8 mouse cellular contexts compared by ENCODE assay signal in genomic region chr12:111035182-111035824, GRCm38 (mm10). TPM values are rescaled to one million over a fixed set of nuclear protein-coding genes. Genes with fewer than 3 reads are reported as not detected.
DNase-seq lines count a peak whose midpoint lies in the region; ATAC-seq and TF ChIP-seq lines count a peak whose summit lies in the region.

No protein-coding gene starts in this region.

- no peak overlapping the region for H3K27ac ChIP-seq in gastrocnemius, adult 2 months

- peaks cover 77% of the 10 kb centered on the region for H3K4me1 ChIP-seq in G1E (ENCODE audit: insufficient read depth, low read depth, low read length)

- no peaks in the 10 kb centered on the region for H3K9me3 ChIP-seq in G1E (replicated peaks)

- no peak for TF ChIP-seq CTCF in G1E (IDR thresholded peaks at IDR 0.05; ENCODE audit: low read depth, low read length)
- no peak for TF ChIP-seq CTCF in gastrocnemius, adult 2 months (IDR thresholded peaks at IDR 0.05)

- ATAC-seq in G1E (ENCODE audit: extremely low read depth, insufficient number of reproducible peaks, low FRiP score, poor library complexity, severe bottlenecking), result peak; percentile 41
- ATAC-seq in megakaryocyte-erythroid progenitor cell, adult 5-6 weeks (replicated peaks; ENCODE audit: low FRiP score, low TSS enrichment, poor library complexity, severe bottlenecking), result 0 out of 2 replicates have a peak, but pooled peaks have one; percentile 19

- intact Hi-C loops in heart, postnatal 36 days (cut with DNase I), result no loop called here
- intact Hi-C loops in gastrocnemius, adult 2 months (cut with DNase I), result loop anchor here (5.0 kb wide), 1 partner anchor 43 kb away; no protein-coding TSS in a partner anchor

- peak overlapping the region; percentile 68 for H3K4me3 ChIP-seq in G1E (ENCODE audit: low read depth, low read length)
- no peak overlapping the region for H3K4me3 ChIP-seq in gastrocnemius, adult 2 months

- H3K36me3 ChIP-seq in G1E (replicated peaks), result peaks cover 41% of the 10 kb centered on the region

- DNase-seq in A20 (ENCODE audit: low read depth, low spot score) (peak; percentile 88), G1E (ENCODE audit: low spot score) (peak; percentile 75)
- DNase-seq in heart, postnatal 36 days, result peak; percentile 17 to 26
- no peak for DNase-seq in cerebellum, postnatal 14 days
- no peak for DNase-seq in ovary, postnatal 36 days (ENCODE audit: low spot score)
- no peak for DNase-seq in gastrocnemius, adult 2 months
- no peak for DNase-seq in cerebellum, adult 9-10 months

- H3K27me3 ChIP-seq in G1E (ENCODE audit: insufficient read depth, low read length), result no peaks in the 10 kb centered on the region

RNA-seq across cellular contexts. Expression of gene Rcor1, which starts 3.8 kb away (rescaled TPM):
- total RNA-seq in G1E (2014; fragmentation: Nextera tagmentation) (304 and 341 TPM in 2 replicates), G1E (2017) (104 and 125 TPM in 2 replicates)
- polyA plus RNA-seq in G1E (2012), result 84.4 and 93.1 TPM in 2 replicates
- 10 to 100 TPM; 15.0 to 16.0 TPM for total RNA-seq in heart, postnatal 36 days (2021)
- total RNA-seq in megakaryocyte-erythroid progenitor cell, adult 5-6 weeks (2014; fragmentation: Nextera tagmentation), result 56.7 and 73.4 TPM in 2 replicates
- 44.1 and 55.3 TPM in 2 replicates for total RNA-seq in megakaryocyte-erythroid progenitor cell, adult 5-6 weeks (2017)
- 1 to 10 TPM; 6.8 to 8.5 TPM for total RNA-seq in gastrocnemius, adult 2 months (2021)

RNA-seq across cellular contexts. Expression of gene Ankrd9, which starts 56.5 kb away (rescaled TPM):
- total RNA-seq in G1E (2014; fragmentation: Nextera tagmentation) (2.6 and 3.5 TPM in 2 replicates), G1E (2017) (7.5 and 16.0 TPM in 2 replicates)
- polyA plus RNA-seq in G1E (2012), result 16.5 and 19.3 TPM in 2 replicates
- 10 to 100 TPM; 67.9 to 85.3 TPM for total RNA-seq in heart, postnatal 36 days (2021)
- 3.6 and 5.7 TPM in 2 replicates for total RNA-seq in megakaryocyte-erythroid progenitor cell, adult 5-6 weeks (2014; fragmentation: Nextera tagmentation)
- 2.2 and 3.6 TPM in 2 replicates for total RNA-seq in megakaryocyte-erythroid progenitor cell, adult 5-6 weeks (2017)
- 100 to 1,000 TPM; 150 to 203 TPM for total RNA-seq in gastrocnemius, adult 2 months (2021)

Comparison
In these comparisons a context has a peak if more than half of its experiments do, and no peak if none do; other contexts are left out.
1. DNase-seq: peak in A20 (single experiment), G1E (single experiment) and heart, postnatal 36 days (2 of 2); none in cerebellum, postnatal 14 days (0 of 2), ovary, postnatal 36 days (single experiment), gastrocnemius, adult 2 months (single experiment) and cerebellum, adult 9-10 months (single experiment).
2. RNA of gene Ankrd9, which starts 56.5 kb away (total RNA-seq): 150 to 203 TPM in gastrocnemius, adult 2 months and 67.9 to 85.3 TPM in heart, postnatal 36 days; 2.6 to 16.0 TPM in G1E and 2.2 to 5.7 TPM in megakaryocyte-erythroid progenitor cell, adult 5-6 weeks; every median in the first group is over 4 times any median in the second.